Mouse (Mus musculus): ENCODE data around the gene Ebf1. TPM values are rescaled to one million over a fixed set of nuclear protein-coding genes. Genes with fewer than 3 reads are reported as not detected.

Ebf1 gene
- 0.88 TPM for polyA plus RNA-seq (2017; shearing (Covaris generic))

DNA sequence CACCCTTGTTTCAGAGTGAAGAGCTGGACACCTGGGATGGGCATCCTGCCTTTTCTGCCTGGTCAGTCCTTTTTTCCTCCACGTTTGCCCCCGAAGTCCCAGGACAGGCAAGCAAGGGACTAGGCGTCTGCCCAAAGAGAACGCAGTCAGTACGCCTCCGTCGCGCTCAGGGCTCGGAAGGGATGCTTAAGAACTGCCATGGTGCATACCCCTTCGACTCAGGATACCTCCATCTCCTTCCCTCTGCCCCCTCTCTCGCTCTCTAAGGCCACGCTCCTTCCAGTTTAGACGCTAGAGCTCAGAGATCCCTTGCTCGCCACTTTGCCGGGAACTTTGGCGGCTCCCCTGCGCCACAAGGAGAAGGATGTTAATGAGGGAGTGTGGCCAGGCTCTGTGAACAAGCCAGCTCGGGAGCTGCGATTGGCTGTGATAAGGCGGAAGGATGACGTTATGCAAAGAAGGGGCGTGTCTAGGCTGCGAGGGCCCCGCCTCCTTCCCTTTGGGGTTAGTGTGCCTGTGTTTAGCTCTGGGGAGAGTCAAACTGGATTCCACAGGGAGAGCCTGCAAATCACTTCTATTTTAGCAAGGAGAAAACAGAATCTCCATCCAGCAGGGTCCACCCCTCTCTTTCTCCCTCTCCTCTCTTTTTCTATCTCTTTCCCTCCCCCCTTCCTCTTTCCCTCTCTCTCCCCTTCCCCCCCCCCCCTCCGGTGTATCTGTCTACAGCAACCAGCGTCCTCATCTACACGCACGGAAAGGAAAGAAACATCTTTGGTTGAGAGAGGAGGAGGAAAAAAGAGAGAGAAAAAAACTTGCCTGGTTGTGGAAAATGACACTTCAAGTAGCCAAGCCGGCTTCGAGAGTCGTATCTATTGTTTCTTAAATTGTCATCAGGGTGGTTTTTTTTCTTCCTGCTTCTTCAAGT, at the start of gene Ebf1:
Ebf1 (plus strand) TSS at position 530 of the 925 bp plus-strand sequence.

Other genes with a start within 250 kb of the Ebf1 start
- gene Il12b, start 217.3 kb upstream of the Ebf1 start, polyA plus RNA-seq (2017; shearing (Covaris generic)) = not detected
- 40.4 TPM for gene Ublcp1, start 146.8 kb upstream of the Ebf1 start, polyA plus RNA-seq (2017; shearing (Covaris generic))
- 65.3 TPM for gene Rnf145, start 98.4 kb upstream of the Ebf1 start, polyA plus RNA-seq (2017; shearing (Covaris generic))

Measured in inflammation-experienced regulatory T-cells, adult 16 weeks (primary cell).